Mouse (Mus musculus) bone marrow, adult 2 months (tissue): ENCODE data around the gene Hoxb2. TPM values are rescaled to one million over a fixed set of nuclear protein-coding genes. Genes with fewer than 3 reads are reported as not detected.

Experiments
- H3K27ac ChIP-seq: fragments of 200-500 bp; 2 replicates; pipeline ENCODE4 v1.5.1; 2012; ENCODE audit warnings: low read depth, mild to moderate bottlenecking, control low read depth, inconsistent platforms, low read length; ENCODE audit not compliant: control insufficient read depth, poor library complexity, insufficient read depth
- H3K4me1 ChIP-seq: fragments of 200-500 bp; 2 replicates; pipeline ENCODE4 v1.6.1; 2011; ENCODE audit warnings: low read length; ENCODE audit not compliant: control insufficient read depth, insufficient read depth
- H3K4me3 ChIP-seq: fragments of 200-500 bp; replicated peaks from 2 replicates; pipeline ENCODE3; 2011; ENCODE audit warnings: mild to moderate bottlenecking, low read depth, low read length, control low read depth; ENCODE audit not compliant: control insufficient read depth
- CTCF ChIP-seq: fragments of 200-500 bp; IDR thresholded peaks from 2 replicates; pipeline ENCODE4 v1.5.1; 2011; ENCODE audit warnings: low read length, control low read depth; ENCODE audit not compliant: control insufficient read depth, insufficient read depth
- POLR2A ChIP-seq: fragments of 200-500 bp; IDR thresholded peaks from 2 replicates; pipeline ENCODE4 v1.6.1; 2011; ENCODE audit warnings: low read depth, mild to moderate bottlenecking, control low read depth, low read length, borderline replicate concordance; ENCODE audit not compliant: control insufficient read depth
- WGBS: fragments of 180-500 bp; shearing (Covaris S2); methylation state at CpG from one replicate; pipeline ENCODE4 v1.1.7; 2018; 5-methylcytosine and 5-hydroxymethylcytosine counted together
- polyA plus RNA-seq: library from polyadenylated mRNA; stranded (reverse); fragments of >200 nt; gene quantifications from 2 replicates; pipeline ENCODE4 v1.2.4, GENCODE M21; 2011; ENCODE audit warnings: low replicate concordance; ENCODE audit not compliant: missing spikeins, insufficient read depth, insufficient read length

Hoxb2 gene
- polyA plus RNA-seq, 1 experiment, result 3.0 TPM

GRCm38 (mm10) chr11:96397806-96398335, 47.5 kb downstream of the Hoxb2 start:
- H3K4me3 ChIP-seq, result no peak overlapping the region
- no peaks in the 10 kb centered on the region for H3K4me1 ChIP-seq
- TF ChIP-seq CTCF (no peak), POLR2A (no peak)
- 74% methylated on average over 7 of the region's 7 CpGs for WGBS
- H3K27ac ChIP-seq, result no peak overlapping the region

GRCm38 (mm10) chr11:96399923-96400322, 49.6 kb downstream of the Hoxb2 start:
- Histone ChIP-seq H3K27ac (no peak overlapping the region), H3K4me1 (no peaks in the 10 kb centered on the region), H3K4me3 (no peak overlapping the region)
- TF ChIP-seq POLR2A (no peak), CTCF (no peak)
- WGBS, result 13% methylated on average over 8 of the region's 8 CpGs

Other genes with a start within 250 kb of the Hoxb2 start
- 7.2 TPM in 1 of 2 replicates, not detected in the other for gene Calcoco2, start 238.6 kb upstream of the Hoxb2 start, polyA plus RNA-seq
- gene Ttll6, start 216.7 kb upstream of the Hoxb2 start, polyA plus RNA-seq, result not detected in 2 replicates
- not detected in 2 replicates for gene Hoxb13, start 156.2 kb upstream of the Hoxb2 start, polyA plus RNA-seq
- 0.77 TPM in 1 of 2 replicates, not detected in the other for gene Hoxb9, start 79.1 kb upstream of the Hoxb2 start, polyA plus RNA-seq
- gene Hoxb8, start 68.6 kb upstream of the Hoxb2 start, polyA plus RNA-seq, result 0.75 TPM in 1 of 2 replicates, not detected in the other
- 2.5 TPM in 1 of 2 replicates, not detected in the other for gene Hoxb7, start 63.9 kb upstream of the Hoxb2 start, polyA plus RNA-seq
- gene Hoxb6, start 58.0 kb upstream of the Hoxb2 start, polyA plus RNA-seq, result 1.8 and 4.4 TPM in 2 replicates
- 0.52 and 1.3 TPM in 2 replicates for gene Hoxb5, start 47.2 kb upstream of the Hoxb2 start, polyA plus RNA-seq
- gene Hoxb4, start 32.3 kb upstream of the Hoxb2 start, polyA plus RNA-seq, result 3.3 and 7.6 TPM in 2 replicates
- 1.0 TPM in 2 replicates for gene Hoxb3, start 27.2 kb upstream of the Hoxb2 start, polyA plus RNA-seq
- gene Hoxb1, start 15.2 kb downstream of the Hoxb2 start, polyA plus RNA-seq, result not detected in 2 replicates
- 4.9 and 5.0 TPM in 2 replicates for gene Skap1, start 114.1 kb downstream of the Hoxb2 start, polyA plus RNA-seq